Mouse (Mus musculus) midbrain, embryonic 11.5 days (tissue): ENCODE measurements around the gene Arpc5l. TPM values are rescaled to one million over a fixed set of nuclear protein-coding genes. Genes with fewer than 3 reads are reported as not detected.
A peak's percentile ranks its signal among the peaks of the same experiment; 100 is the strongest.

Experiments
- ATAC-seq: fragments of 200-750 bp; cut with Nextera tagmentation; 2 replicates; pipeline ENCODE4 v1.8.0; 2017; ENCODE audit warnings: moderate TSS enrichment, moderate library complexity; ENCODE audit not compliant: low FRiP score
- DNase-seq: peaks from one replicate; pipeline ENCODE4 v3.0.0; 2015; ENCODE audit warnings: low spot score; ENCODE audit errors: missing footprints
- H3K27ac ChIP-seq: fragments of 300-500 bp; sonication (generic); 2 replicates; pipeline ENCODE4 v1.5.1; 2014; ENCODE audit warnings: low read depth, low read length
- H3K27me3 ChIP-seq: fragments of 300-500 bp; sonication (generic); 2 replicates; pipeline ENCODE4 v1.6.1; 2014; ENCODE audit warnings: mild to moderate bottlenecking, low read length, moderate library complexity, mixed read lengths; ENCODE audit not compliant: control insufficient read depth, insufficient read depth
- H3K36me3 ChIP-seq: fragments of 300-500 bp; sonication (generic); 2 replicates; pipeline ENCODE4 v1.6.1; 2014; ENCODE audit warnings: mild to moderate bottlenecking, low read length, moderate library complexity, mixed read lengths; ENCODE audit not compliant: control insufficient read depth, insufficient read depth
- H3K4me1 ChIP-seq: fragments of 300-500 bp; sonication (generic); 2 replicates; pipeline ENCODE4 v1.6.1; 2014; ENCODE audit warnings: low read length; ENCODE audit not compliant: control insufficient read depth, insufficient read depth
- H3K4me2 ChIP-seq: fragments of 300-500 bp; sonication (generic); 2 replicates; pipeline ENCODE4 v1.6.1; 2014; ENCODE audit warnings: mild to moderate bottlenecking, moderate library complexity
- H3K4me3 ChIP-seq: fragments of 300-500 bp; sonication (generic); 2 replicates; pipeline ENCODE4 v1.5.1; 2014; ENCODE audit warnings: low read depth, low read length
- H3K9ac ChIP-seq: fragments of 300-500 bp; sonication (generic); 2 replicates; pipeline ENCODE4 v1.6.1; 2014; ENCODE audit warnings: low read length
- H3K9me3 ChIP-seq: fragments of 300-500 bp; sonication (generic); 2 replicates; pipeline ENCODE4 v1.6.1; 2016; ENCODE audit warnings: low read length; ENCODE audit not compliant: control insufficient read depth
- WGBS: fragments of 180-500 bp; shearing (Covaris S2); extraction: QIAGEN DNeasy Blood & Tissue Kit; methylation state at CpG from one replicate; pipeline ENCODE4 v1.1.7; 2014; 5-methylcytosine and 5-hydroxymethylcytosine counted together
- polyA plus RNA-seq: library from polyadenylated mRNA; unstranded; fragments of >200 nt; fragmentation: Nextera tagmentation; extraction: Ambion mirVana; gene quantifications from 2 replicates; pipeline ENCODE4 v1.2.1, GENCODE M21; 2014

Gene Arpc5l
- polyA plus RNA-seq, 1 experiment from 2014 or later = 157 TPM

GRCm38 (mm10) chr2:39016581-39016980 is 11.4 kb downstream of the Arpc5l start:
- no peaks in the 10 kb centered on the region for H3K9me3 ChIP-seq
- DNase-seq = no peak
- H3K27ac ChIP-seq = no peak overlapping the region
- no peaks in the 10 kb centered on the region for H3K4me1 ChIP-seq
- H3K4me2 ChIP-seq = no peak overlapping the region
- no peak overlapping the region for H3K9ac ChIP-seq
- WGBS = 77% methylated on average over 3 of the region's 3 CpGs
- no peak for ATAC-seq
- peaks cover 33% of the 10 kb centered on the region for H3K36me3 ChIP-seq
- no peaks in the 10 kb centered on the region for H3K27me3 ChIP-seq
- H3K4me3 ChIP-seq = no peak overlapping the region

GRCm38 (mm10) chr2:39020004-39020403 is 14.9 kb downstream of the Arpc5l start:
- no peak for DNase-seq
- H3K9me3 ChIP-seq = no peaks in the 10 kb centered on the region
- no peaks in the 10 kb centered on the region for H3K4me1 ChIP-seq
- H3K4me2 ChIP-seq = no peak overlapping the region
- no peaks in the 10 kb centered on the region for H3K27me3 ChIP-seq
- peaks cover 40% of the 10 kb centered on the region; the same call in 1 of the 2 replicates for H3K36me3 ChIP-seq
- H3K4me3 ChIP-seq = no peak overlapping the region
- ATAC-seq = no peak
- H3K27ac ChIP-seq = no peak overlapping the region
- WGBS = 100% methylated on average over 1 of the region's 1 CpGs
- H3K9ac ChIP-seq = no peak overlapping the region

GRCm38 (mm10) chr2:39031611-39032010 is 26.5 kb downstream of the Arpc5l start:
- no peak overlapping the region for H3K27ac ChIP-seq
- H3K4me2 ChIP-seq = no peak overlapping the region
- no peaks in the 10 kb centered on the region for H3K9me3 ChIP-seq
- H3K4me3 ChIP-seq = no peak overlapping the region
- H3K27me3 ChIP-seq = no peaks in the 10 kb centered on the region
- WGBS = 81% methylated on average over 1 of the region's 1 CpGs
- H3K9ac ChIP-seq = no peak overlapping the region
- no peak for ATAC-seq
- peaks cover 18% of the 10 kb centered on the region for H3K36me3 ChIP-seq
- H3K4me1 ChIP-seq = no peaks in the 10 kb centered on the region
- DNase-seq = no peak

GRCm38 (mm10) chr2:39040215-39040614 is 35.1 kb downstream of the Arpc5l start:
- Histone ChIP-seq H3K4me2 (no peak overlapping the region), H3K27ac (no peak overlapping the region), H3K9me3 (no peaks in the 10 kb centered on the region), H3K27me3 (no peaks in the 10 kb centered on the region), H3K4me1 (no peaks in the 10 kb centered on the region), H3K4me3 (no peak overlapping the region), H3K9ac (no peak overlapping the region), H3K36me3 (peaks cover 15% of the 10 kb centered on the region; the same call in 1 of the 2 replicates)
- 94% methylated on average over 1 of the region's 1 CpGs for WGBS
- DNase-seq (peak; percentile 44), ATAC-seq (no peak)

GRCm38 (mm10) chr2:39048515-39048914 is 43.4 kb downstream of the Arpc5l start:
- H3K4me1 ChIP-seq = no peaks in the 10 kb centered on the region
- H3K4me2 ChIP-seq = no peak overlapping the region
- H3K4me3 ChIP-seq = no peak overlapping the region
- no peaks in the 10 kb centered on the region for H3K9me3 ChIP-seq
- H3K27me3 ChIP-seq = no peaks in the 10 kb centered on the region
- DNase-seq (peak; percentile 78), ATAC-seq (no peak)
- no peak overlapping the region for H3K27ac ChIP-seq
- WGBS = 91% methylated on average over 1 of the region's 1 CpGs
- peaks cover 9% of the 10 kb centered on the region for H3K36me3 ChIP-seq
- H3K9ac ChIP-seq = no peak overlapping the region

- WGBS = 9% methylated on average over 25 of the region's 25 CpGs
- peak; percentile 89 for DNase-seq
- no peaks in the 10 kb centered on the region for H3K36me3 ChIP-seq
- H3K27me3 ChIP-seq = no peaks in the 10 kb centered on the region
- H3K9me3 ChIP-seq = no peaks in the 10 kb centered on the region
- peak overlapping the region; percentile 94 for H3K9ac ChIP-seq
- peak overlapping the region; percentile 52 for H3K27ac ChIP-seq
- ATAC-seq = peak; percentile 6; the same call in 1 of the 2 replicates
- peak overlapping the region; percentile 78 for H3K4me3 ChIP-seq
- peaks cover 4% of the 10 kb centered on the region for H3K4me1 ChIP-seq
- peak overlapping the region; percentile 64 for H3K4me2 ChIP-seq
Measured at GRCm38 (mm10) chr2:39064687-39065399, 59.7 kb downstream of the Arpc5l start.

Other genes starting within 250 kb of the Arpc5l start
- 4.4 and 5.2 TPM in 2 replicates for gene Nr6a1, start 77.7 kb upstream of the Arpc5l start, polyA plus RNA-seq
- 1.9 and 2.2 TPM in 2 replicates for gene Olfml2a, start 73.4 kb upstream of the Arpc5l start, polyA plus RNA-seq
- gene Wdr38, start 7.9 kb upstream of the Arpc5l start, polyA plus RNA-seq = 1.4 TPM in 2 replicates
- gene Rpl35, start 276 bp downstream of the Arpc5l start, polyA plus RNA-seq = 1,018 and 1,101 TPM in 2 replicates
- gene Golga1, start 60.2 kb downstream of the Arpc5l start, polyA plus RNA-seq = 34.4 and 39.3 TPM in 2 replicates
- 8.1 and 8.2 TPM in 2 replicates for gene Scai, start 185.4 kb downstream of the Arpc5l start, polyA plus RNA-seq
- gene Ppp6c, start 221.1 kb downstream of the Arpc5l start, polyA plus RNA-seq = 92.7 and 110 TPM in 2 replicates